Mouse (Mus musculus): ENCODE measurements around the gene 4930524B15Rik.
A peak's percentile ranks its signal among the peaks of the same experiment; 100 is the strongest.
"Not testable (repeated sequence)": the region's sequence is repeated elsewhere in the genome, so short reads cannot be mapped to it uniquely, and the experiment has no call there.

Gene 4930524B15Rik

DNA sequence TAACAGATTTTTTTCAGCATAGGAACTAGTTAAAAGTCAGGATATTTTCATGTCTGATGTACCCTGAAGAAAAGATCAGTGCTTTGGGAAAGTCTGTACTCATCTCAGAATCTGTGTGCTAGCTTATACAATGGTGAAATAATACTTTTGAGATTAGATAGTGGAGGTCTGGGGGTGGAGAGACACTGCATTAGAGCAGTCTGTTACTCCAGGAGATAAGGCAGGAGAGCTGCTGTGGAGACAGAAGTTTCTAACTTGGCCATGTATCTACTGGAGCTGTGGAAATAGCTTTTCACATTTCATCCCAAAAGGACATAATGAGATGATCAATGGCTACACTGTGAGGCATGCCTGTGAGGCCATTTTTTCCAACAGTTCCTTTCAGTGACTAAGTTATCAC is 17.9 kb downstream of the 4930524B15Rik start:
- no peak for DNase-seq (ENCODE audit: low read depth, low spot score)

DNA sequence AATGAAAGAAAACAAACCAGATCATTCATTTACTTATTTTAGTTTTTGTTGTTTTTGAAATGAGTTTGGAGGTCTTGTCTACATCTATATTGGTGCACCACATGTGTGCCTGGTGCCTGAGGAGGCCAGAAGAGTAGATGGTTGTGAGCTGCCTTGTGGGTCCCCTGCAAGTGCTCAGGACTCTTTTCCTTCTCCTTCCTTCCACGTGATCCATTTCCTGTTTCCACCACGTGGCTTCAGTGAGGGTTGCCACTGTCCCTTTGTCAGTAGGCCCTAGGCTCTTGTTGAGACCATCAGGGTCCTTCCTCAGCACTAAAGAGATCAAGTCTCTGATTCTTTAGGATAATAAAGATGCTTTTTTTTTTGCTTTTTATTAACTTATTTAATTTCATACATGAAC is 19.4 kb downstream of the 4930524B15Rik start:
- no peak for DNase-seq (ENCODE audit: low read depth, low spot score)

DNA sequence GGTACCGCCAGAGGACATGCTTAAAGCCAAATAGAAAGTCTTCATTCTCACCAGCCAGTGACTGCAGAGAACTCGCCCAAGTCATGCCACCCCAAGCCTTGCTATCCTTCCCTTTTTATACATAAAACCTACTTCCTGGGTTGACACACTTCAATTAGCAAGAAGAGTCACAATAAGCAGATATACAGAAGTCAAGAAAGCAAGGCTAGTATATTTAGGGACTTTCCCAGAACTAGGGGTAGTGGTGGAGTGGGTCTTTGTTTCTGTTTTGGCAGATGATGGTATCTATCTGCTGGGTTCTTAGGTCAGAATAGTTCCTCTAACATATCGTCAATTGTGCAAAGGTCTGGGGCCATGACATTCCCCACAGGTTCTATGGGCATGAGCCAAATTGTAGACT is 27.1 kb downstream of the 4930524B15Rik start:
- DNase-seq (ENCODE audit: low read depth, low spot score), result no peak

DNA sequence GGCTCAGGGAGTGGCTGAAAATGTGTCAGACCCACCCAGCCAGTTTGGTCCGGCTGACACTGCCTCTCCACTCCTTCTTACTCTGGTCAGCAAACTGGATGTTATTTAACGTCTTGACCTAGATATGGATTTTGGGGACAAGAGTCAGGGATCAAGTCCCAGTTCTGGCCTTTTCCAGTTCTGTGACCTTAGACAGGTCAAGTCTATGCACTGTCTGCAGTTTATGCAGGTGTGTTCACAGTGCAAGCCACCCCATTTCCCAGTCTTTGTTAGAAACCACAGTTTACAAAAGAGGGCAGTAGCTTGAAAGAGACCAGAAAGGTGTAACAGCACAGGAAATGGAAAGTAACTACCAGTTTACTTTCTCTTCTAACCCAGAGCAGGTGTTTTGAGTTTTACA is 34.3 kb downstream of the 4930524B15Rik start:
- DNase-seq (ENCODE audit: low read depth, low spot score), result no peak

DNA sequence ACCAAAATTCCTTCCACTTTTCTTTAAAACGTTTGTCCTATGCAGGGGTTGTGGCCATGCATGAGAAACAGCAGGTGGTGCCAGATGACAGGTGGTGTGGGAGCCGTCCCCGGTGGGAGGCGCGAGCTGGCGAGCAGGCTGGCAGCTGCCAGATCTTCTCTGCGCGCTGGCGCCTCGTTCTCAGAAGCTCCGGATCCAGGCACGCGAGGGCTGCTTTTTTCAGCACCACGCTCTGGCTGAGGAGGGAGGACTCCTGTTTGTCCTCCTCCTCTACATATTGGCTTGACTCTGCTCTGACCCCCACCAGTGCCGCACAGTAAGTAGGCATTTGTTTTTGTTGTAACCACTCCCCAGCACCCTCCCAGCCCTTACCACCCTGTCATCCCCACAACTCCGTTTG is 34.9 kb downstream of the 4930524B15Rik start, which contains the start of gene Nsg2:
Gene Nsg2 (plus strand): TSS at position 183 of the 400 bp plus-strand sequence.
- peak; percentile 74 for DNase-seq (ENCODE audit: low read depth, low spot score)

DNA sequence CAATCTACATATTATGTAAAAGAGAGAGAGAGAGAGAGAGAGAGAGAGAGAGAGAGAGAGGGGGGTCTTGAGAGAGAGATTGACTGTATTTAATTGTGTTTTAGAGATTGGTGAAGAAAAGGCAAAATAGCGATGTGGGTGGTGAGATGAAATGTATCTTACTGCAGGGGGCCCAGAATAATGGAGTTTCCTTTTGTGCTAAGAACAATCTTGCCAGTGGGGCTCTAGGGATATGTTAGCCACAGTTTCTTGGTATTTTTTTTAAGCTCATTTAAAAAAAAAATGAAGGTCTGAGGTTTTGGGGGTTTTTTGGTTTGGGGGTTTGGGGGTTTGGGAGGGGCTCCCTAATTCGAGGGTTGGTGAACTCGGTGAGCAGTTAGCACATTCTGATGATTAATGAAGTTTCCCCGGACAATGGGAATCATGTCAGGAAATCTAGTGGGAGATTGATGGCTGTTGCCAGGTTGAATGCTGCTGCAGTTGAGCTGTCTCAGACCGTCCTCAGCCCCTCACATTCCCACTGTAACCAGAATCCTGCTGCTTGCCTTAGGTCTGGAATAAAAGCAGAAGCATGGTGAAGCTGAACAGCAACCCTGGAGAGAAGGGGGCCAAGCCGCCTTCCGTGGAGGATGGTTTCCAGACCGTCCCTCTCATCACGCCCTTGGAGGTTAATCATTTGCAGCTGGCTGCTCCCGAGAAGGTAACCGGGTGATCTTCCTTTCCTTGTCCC is 36.0 kb downstream of the 4930524B15Rik start:
- no peak for DNase-seq (ENCODE audit: low read depth, low spot score)

DNA sequence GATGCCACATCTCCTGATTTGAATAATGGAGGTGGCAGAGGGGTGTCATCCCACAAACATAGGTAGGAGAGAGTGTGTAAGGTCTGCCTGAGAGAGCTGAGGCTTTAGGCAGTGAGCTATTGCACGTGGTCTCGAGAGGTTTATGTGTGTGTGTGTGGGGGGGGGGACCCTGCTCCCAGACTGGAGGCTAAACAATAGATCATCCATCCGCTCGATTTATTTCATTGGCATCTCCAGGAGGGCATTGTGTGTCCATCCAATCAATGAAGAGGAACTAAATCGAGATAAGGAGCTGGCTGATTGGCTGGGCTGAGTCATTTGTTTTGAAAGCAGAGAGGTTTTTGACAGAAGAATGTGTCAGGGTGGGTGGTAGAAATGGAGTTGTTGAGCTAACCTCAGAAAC is 37.3 kb downstream of the 4930524B15Rik start:
- DNase-seq (ENCODE audit: low read depth, low spot score), result no peak

DNA sequence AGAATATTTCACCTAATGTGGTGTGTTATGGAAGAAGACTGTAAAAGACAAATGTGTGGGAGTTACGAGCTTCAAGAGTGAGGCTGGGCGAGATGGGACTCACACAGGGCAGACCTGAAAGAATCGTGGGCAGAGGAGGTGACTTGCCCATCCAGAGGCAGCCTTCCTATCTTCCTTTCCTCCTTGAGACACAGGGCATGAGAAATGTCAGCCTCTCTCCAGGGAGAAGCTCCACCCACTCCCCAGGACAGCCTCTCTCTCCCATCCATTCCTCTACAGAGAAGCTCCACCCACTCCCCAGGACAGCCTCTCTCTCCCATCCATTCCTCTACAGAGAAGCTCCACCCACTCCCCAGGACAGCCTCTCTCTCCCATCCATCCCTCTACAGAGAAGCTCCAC is 42.7 kb downstream of the 4930524B15Rik start:
- DNase-seq (ENCODE audit: low read depth, low spot score), result not testable (repeated sequence)

DNA sequence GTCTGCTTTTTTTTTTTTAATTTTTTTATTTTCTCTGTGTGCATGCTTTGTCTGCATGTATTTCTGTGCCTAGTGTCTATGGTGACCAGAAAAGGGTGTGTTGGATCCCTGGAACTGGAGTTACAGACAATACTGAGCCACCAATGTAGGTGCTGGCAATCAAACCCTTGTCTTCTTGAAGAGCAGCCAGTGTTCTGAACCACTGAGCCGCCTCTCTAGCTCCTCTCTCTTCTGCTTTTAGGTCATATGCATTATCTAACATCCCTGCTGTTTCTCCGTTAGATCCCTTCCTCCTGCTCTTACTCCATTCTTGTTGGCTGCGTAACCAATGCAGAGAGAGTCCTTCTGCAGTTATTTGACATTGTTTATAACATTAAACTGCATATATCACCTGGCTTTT is 43.5 kb downstream of the 4930524B15Rik start:
- DNase-seq (ENCODE audit: low read depth, low spot score), result no peak

DNA sequence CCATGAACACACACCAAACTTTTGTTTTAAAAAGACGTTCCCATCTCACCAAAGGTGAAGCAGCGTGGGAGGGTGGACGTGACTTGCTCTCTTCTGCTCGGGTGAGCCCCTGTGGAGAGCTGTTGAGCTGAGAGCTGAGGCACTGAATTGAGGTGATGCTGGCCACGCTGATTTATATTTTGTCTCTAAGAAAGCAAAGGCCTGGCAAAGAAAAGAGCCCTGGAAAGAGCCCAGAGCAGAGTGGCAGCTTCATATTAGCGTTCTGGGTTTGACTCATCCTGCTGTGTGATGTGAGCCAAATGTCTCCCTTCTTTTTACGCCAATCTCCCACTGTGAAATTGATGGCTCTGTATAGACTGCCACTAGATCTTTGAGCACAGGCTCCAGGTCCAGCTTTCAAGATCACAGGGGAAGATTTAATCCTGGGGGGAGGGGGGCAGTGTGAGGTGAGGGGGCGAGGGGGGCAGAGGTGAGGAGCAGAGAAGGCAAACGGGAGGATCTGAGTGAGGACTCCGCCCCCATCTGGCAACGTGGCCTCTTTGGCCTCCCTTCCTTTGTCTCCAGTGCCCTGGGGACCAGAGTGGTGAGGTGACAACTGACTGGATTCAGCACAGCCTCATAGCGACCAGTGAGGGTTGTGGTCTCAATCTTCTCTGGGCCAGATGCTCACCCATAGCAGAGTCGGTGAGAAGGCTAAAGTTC is 44.7 kb downstream of the 4930524B15Rik start:
- no peak for DNase-seq (ENCODE audit: low read depth, low spot score)

DNA sequence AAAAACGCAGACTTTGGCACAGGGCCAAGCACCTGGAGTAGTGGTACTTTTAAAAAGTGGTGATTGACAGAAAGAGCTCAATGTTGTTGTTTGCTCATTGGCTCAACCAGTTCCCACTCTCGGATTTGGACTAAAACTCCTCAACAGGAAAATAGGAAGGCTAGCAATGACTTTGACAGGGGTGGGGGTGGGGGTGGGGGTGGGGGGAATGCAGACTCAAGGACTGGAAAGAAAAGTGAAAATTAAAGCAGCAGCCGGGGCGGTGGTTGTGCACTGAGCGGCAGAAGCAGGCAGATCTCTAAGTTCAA is 45.2 kb downstream of the 4930524B15Rik start:
- DNase-seq (ENCODE audit: low read depth, low spot score), result no peak

DNA sequence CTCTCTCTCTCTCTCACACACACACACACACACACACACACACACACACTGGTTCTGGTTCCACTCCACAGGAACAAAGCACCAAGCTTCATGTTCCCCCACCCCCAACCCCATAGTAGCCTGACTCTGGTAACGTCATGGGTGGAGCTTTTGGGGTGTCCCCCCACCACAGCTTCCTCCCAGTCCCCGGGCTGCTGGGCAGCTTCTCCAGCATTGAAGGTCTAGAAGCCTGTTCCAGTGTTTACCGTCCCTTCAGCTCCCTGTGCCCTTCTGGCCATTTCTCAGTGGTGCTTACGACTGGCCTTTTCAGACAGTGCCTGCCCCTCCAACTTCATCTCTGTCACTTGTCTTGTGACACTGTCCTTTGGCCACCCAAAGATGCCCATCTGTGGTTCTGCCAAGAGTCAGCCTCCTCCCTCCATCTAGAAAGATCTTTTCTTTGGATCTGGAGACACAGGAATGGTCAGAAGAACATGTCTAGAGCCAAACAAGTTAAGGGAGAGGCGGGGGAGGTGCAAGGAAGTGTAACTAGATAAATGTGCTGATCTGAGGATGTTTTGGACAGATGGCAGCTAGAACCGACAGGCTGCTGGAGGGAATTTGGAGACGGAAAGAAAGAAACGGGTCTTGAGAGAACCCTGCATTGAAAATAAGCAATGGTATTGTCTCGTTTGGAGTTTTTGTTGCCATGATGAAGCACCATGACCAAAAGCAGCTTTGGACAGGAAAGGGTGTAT is 46.6 kb downstream of the 4930524B15Rik start:
- DNase-seq (ENCODE audit: low read depth, low spot score), result no peak

DNA sequence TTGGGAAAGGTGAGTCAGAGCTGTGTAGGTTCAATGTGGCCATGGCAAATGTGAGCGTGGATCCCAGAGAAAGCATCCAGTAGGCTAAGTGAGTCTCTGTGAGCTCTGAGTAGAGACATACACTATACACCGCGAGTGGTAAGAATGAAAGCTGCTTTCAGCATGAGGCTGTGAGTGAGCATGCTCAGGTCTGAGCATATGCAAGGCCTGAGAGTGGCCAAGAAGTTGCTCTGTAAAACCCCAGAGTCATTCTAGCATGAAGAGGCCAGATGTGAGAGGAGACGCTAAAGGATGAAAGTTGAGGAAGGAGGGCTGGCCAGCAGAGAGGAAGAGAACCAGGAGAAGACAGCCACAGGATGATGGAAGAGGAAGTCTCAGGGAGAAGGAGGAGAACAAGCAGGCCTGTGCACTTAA is 47.6 kb downstream of the 4930524B15Rik start:
- DNase-seq (ENCODE audit: low read depth, low spot score), result no peak

DNA sequence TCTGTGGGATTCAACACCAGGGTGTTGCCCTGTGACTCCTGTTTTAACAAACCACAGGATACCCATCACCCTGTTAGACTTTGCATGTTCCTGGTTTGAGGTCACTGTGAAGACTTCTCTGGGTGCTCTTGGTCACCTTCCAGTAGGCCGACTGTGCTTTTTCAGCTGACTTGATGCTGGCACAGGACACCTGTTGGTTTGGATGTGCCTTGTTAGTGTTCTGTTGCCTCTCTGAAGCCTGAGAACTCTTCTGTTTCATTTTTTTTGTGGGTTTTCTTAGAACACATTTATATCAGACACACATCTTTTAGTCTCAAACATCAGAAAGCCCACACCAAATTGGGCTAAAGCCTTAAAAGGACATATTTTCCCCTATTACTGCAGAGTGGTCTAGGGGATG is 48.2 kb downstream of the 4930524B15Rik start:
- no peak for DNase-seq (ENCODE audit: low read depth, low spot score)

DNA sequence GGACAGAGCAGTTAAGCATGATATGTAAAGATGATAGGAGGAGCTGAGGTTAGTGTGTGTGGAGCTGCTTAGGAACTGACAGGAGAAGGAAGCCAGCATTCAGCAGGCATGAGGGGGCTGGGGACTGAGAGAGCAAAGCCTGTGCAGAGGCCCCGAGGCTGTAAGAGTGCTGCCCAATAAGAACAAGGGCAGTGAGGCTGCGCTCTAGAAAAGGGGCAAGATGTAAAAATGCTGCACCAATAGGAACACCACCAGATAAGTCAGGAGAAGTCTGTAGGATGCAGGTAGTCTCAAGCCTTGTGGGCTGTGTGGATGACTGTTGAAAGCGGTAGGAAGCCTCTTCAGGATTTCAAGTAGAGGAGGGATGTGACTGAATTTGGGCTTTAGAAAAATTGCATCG is 52.8 kb downstream of the 4930524B15Rik start:
- DNase-seq (ENCODE audit: low read depth, low spot score), result no peak

DNA sequence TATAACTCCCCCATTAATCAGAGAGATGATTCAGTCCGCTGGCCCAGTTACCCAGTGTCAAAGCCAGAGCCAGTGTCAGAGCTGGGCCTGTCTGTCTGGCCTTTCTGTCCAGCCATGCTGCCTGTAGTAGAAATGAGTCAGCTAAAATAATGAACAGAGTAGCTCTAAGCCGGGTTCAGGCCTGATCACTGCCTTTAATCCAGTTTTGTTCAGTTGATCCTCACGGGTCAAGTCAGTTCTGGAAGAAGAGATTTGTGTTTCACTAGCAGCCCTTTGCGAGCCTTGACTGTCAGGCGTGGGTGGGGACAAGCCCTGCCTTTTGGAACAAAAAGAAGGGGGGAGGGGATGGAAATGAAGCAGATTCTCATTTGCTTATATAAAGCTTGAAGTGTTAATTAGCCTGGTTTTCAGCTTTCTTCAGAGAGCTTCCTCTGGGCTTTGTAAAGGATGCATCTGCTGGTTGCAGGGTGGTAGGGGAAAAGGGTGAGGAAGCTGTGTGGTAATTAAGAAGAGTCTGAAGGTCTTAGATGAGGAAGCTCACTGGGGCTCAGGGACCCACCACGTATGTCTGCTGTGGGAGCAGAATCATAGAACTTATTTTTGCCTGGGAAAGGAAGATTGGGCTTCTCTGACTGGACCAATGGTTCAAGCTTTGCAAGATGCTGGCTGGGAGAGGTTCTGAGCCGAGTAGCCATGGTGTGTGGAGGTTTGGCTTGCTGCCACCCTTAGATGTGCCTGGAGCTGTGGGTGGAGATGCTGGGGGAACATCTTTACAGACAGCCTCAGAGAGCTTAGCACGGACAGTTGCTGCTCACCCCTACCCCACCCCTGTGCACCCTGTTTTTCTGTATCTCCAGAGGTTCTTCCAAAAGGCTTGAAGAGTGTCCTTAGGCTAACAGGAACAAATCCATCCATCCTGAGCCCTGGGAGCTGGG is 54.9 kb downstream of the 4930524B15Rik start:
- peak; percentile 32 for DNase-seq (ENCODE audit: low read depth, low spot score)

DNA sequence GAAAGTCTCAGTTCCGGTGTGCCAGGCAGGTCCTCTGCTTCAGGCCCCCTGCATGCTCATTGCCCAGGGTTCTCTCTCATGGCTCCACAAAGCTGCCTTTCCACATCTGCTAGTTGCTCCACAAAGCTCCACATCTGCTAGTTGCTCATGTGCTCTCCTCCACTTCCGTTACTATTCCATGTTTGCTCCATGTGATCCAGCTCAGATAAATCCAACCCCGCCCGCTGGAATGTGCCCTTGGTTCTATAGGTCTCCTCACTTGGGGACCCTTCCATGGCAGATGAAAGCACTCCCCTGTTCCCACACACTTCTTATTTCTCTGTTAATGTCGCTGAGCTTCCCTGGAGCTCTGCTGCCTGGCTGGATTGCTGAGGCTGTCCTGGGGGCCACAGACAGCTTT is 61.2 kb downstream of the 4930524B15Rik start:
- no peak for DNase-seq (ENCODE audit: low read depth, low spot score)

DNA sequence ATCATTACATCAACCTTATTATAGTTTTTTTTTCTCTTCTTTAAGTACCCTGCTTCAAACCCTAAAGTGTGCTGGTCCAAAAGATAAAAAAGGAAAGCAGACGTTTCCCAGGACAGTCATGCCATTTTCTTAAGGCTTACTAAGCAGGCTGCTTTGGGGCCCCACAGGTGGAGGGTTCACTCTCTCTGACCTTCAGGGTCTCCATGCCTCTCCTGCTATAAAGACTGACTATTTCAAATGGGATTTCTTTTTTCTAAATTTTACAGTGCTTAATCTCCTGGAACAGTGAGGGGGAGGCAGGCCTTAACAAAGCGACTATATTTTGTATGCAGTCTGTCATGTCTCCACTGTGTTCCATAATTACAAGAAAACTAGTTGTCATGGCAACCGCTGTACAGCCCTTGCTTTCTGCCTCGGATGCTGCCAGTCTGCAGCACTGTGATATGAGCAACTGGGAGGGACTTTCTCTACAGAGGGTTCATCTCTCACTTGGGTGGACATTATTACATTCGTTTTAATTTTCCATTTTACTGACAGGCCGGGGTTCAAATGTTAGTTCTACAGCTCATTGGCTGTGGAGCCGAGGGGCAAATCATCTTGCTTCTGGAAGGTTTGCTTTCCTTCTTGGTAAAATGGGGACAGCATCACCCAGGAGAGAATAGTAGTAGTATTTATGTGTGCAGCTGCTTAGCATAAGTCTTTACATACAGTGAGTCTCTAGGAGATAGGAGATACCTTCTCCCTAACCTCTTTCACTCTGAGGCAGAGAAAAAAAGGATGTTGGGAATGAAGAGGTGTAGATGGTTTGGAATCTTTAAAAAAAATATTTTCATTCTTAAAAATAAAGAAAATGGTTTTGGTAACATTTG is 62.3 kb downstream of the 4930524B15Rik start:
- no peak for DNase-seq (ENCODE audit: low read depth, low spot score)

DNA sequence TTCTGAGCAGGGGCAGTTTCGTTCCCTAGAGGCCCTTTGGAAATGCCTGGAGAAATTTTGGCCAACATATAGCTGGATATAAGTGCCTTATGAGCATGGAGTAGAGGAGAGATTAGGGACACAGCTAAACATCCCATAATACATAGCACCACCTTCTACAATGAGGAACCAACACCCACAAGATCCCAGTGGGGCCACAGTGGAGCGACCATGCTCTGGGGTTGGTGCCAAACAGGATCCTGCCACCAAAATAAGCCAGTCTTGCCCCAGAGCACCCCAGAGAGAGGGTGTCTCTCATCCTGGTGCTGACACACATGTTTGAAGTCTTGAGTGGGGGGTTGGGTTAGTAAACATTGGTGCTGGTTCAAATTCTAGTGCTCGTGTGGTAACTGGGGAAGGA is 63.2 kb downstream of the 4930524B15Rik start:
- DNase-seq (ENCODE audit: low read depth, low spot score), result no peak

All from retina, postnatal 7 days (tissue).